Comparison of ENCODE assay signal across 8 mouse cellular contexts in the genomic region with DNA sequence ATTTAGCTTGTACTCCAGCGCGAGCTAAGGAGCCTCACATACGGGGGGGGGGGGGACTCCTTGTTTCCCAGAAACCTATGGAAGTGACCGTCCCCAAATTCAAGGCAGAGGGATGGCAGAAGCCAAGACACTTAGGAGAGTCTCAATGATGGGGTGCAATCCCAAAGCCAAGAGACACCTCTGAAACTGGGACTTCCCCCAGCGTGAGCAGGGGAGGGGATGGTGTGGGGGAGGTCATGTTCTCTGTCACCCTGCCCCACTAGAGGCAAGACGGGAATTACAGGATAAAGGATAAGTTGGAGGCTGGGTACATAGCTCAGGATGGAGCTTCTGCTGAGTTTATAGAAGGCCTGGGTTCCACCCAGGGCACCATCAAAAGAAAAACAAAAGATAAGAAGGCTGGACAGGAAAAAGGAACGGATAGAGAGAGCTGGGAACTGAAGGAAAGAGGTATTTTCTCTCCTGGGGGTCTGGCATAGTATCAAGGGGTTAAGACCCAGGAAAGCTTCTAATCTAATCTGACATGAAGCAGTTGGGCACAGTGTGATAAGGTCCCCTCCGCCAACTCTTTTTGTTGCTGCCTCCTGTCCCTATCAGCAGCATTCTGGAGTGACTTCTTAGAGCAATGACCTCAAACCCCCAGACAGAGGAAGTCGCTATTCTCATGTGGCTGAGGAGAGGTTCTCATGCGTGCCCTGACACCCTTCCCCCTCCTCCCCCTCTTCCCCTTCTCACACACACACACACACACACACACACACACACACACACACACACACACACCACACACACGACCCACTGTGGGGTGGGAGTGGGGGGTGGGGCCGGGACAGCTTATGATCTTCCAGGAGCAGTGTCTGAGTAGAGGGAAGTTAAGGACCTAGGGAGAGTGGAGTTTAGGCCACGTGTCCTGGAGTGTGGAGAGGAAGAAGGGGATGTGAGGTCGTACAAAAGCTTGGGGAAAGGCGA. TPM values are rescaled to one million over a fixed set of nuclear protein-coding genes. Genes with fewer than 3 reads are reported as not detected.
DNase-seq lines count a peak whose midpoint lies in the region; ATAC-seq and TF ChIP-seq lines count a peak whose summit lies in the region.

No protein-coding gene starts in this region.

- peaks cover 23% of the 10 kb centered on the region for H3K4me1 ChIP-seq in lung, embryonic 14.5 days (ENCODE audit: insufficient read depth)
- H3K4me1 ChIP-seq in lung, adult 2 months (ENCODE audit: control insufficient read depth, insufficient read depth, low read length): peaks cover 46% of the 10 kb centered on the region
- peaks cover 82% of the 10 kb centered on the region for H3K4me1 ChIP-seq in liver, embryonic 13.5 days (replicated peaks)
- H3K4me1 ChIP-seq in thymus, adult 2 months (replicated peaks; ENCODE audit: control insufficient read depth, insufficient read depth, low read length): peaks cover 84% of the 10 kb centered on the region

- H3K9me3 ChIP-seq in lung, embryonic 14.5 days (ENCODE audit: low read depth, low read length): no peaks in the 10 kb centered on the region
- H3K9me3 ChIP-seq in liver, embryonic 13.5 days (replicated peaks): no peaks in the 10 kb centered on the region

- H3K9ac ChIP-seq in lung, embryonic 14.5 days: no peak overlapping the region
- peak overlapping the region; percentile 20 for H3K9ac ChIP-seq in liver, embryonic 13.5 days

- peak overlapping the region; percentile 43 for H3K4me2 ChIP-seq in lung, embryonic 14.5 days
- H3K4me2 ChIP-seq in liver, embryonic 13.5 days: peak overlapping the region; percentile 62

- H3K36me3 ChIP-seq in lung, embryonic 14.5 days (ENCODE audit: insufficient read depth): no peaks in the 10 kb centered on the region
- peaks cover 16% of the 10 kb centered on the region for H3K36me3 ChIP-seq in liver, embryonic 13.5 days
- peaks cover 37% of the 10 kb centered on the region for H3K36me3 ChIP-seq in thymus, adult 2 months (ENCODE audit: control insufficient read depth, insufficient read depth, low read length)

- no peak overlapping the region for H3K27ac ChIP-seq in lung, embryonic 14.5 days (ENCODE audit: low read depth)
- H3K27ac ChIP-seq in liver, embryonic 13.5 days: peak overlapping the region; percentile 71
- H3K27ac ChIP-seq in thymus, adult 2 months (ENCODE audit: control insufficient read depth, insufficient read depth, low read length): peak overlapping the region; percentile 97

- no peak for TF ChIP-seq POLR2A in lung, adult 2 months (IDR thresholded peaks at IDR 0.05; ENCODE audit: borderline replicate concordance, extremely low read depth, low read depth, low read length)
- no peak for TF ChIP-seq POLR2A in thymus, adult 2 months (IDR thresholded peaks at IDR 0.05; ENCODE audit: control insufficient read depth, extremely low read depth, insufficient read depth, low read length, poor library complexity)

- H3K27me3 ChIP-seq in lung, embryonic 14.5 days (ENCODE audit: insufficient read depth, low read length): peaks cover 47% of the 10 kb centered on the region
- peaks cover 56% of the 10 kb centered on the region for H3K27me3 ChIP-seq in liver, embryonic 13.5 days
- H3K27me3 ChIP-seq in thymus, adult 2 months (ENCODE audit: control insufficient read depth, insufficient read depth, low read length): no peaks in the 10 kb centered on the region

- no peak overlapping the region for H3K4me3 ChIP-seq in lung, embryonic 14.5 days (ENCODE audit: low read depth, low read length)
- no peak overlapping the region for H3K4me3 ChIP-seq in lung, adult 2 months (replicated peaks; ENCODE audit: extremely low read depth, low read depth, low read length)
- H3K4me3 ChIP-seq in liver, embryonic 13.5 days (replicated peaks): peak overlapping the region; percentile 30
- H3K4me3 ChIP-seq in thymus, adult 2 months (ENCODE audit: control insufficient read depth, insufficient read depth, low read length): peak overlapping the region; percentile 26

- peak; percentile 38 for DNase-seq in lung, embryonic 14.5 days
- DNase-seq in lung, adult 2 months: no peak
- DNase-seq in c-Kit-positive CD71-positive TER-119-positive erythroid progenitor cells, embryonic 14.5 days (ENCODE audit: low spot score): peak; percentile 61
- peak; percentile 57 for DNase-seq in liver, embryonic 13.5 days
- peak; percentile 76 for DNase-seq in thymus, adult 2 months
- no peak for DNase-seq in right cerebral cortex, postnatal 36 days (ENCODE audit: low spot score in 2 of 2)
- no peak for DNase-seq in Muller cell, postnatal 12 days (ENCODE audit: inconsistent ontology term)
- DNase-seq in right cerebral cortex, postnatal 4 days: no peak

- no peak for ATAC-seq in lung, embryonic 14.5 days (ENCODE audit: insufficient read depth)
- ATAC-seq in liver, embryonic 13.5 days (ENCODE audit: low read depth): peak; percentile 80

- no peak for TF ChIP-seq CTCF in lung, embryonic 14.5 days (IDR thresholded peaks at IDR 0.05; ENCODE audit: low read depth)
- no peak for TF ChIP-seq CTCF in lung, adult 2 months (IDR thresholded peaks at IDR 0.05; ENCODE audit: insufficient read depth, low read length)
- TF ChIP-seq CTCF in thymus, adult 2 months (IDR thresholded peaks at IDR 0.05; ENCODE audit: borderline replicate concordance, control insufficient read depth, extremely low read depth, insufficient read depth, low read length, poor library complexity): no peak

- WGBS in lung, embryonic 14.5 days: 13% methylated on average over 15 of the region's 15 CpGs
- 19% methylated on average over 15 of the region's 15 CpGs for WGBS in lung, adult 2 months
- 2% methylated on average over 15 of the region's 15 CpGs for WGBS in liver, embryonic 13.5 days (ENCODE audit: insufficient replicate concordance)
- 2% methylated on average over 15 of the region's 15 CpGs for WGBS in thymus, adult 2 months

RNA-seq across cellular contexts. Expression of a gene that starts 2.0 kb away (rescaled TPM):
- 13.4 and 14.8 TPM in 2 replicates for polyA plus RNA-seq in lung, embryonic 14.5 days (2014; fragmentation: Nextera tagmentation; extraction: Ambion mirVana)
- polyA plus RNA-seq in lung, adult 2 months (2012; rRNA removed): 18.1 and 31.9 TPM in 2 replicates
- 13.8 and 15.3 TPM in 2 replicates for polyA plus RNA-seq in liver, embryonic 13.5 days (2015; fragmentation: Nextera tagmentation; extraction: Ambion mirVana)
- polyA plus RNA-seq in thymus, adult 2 months (2012; rRNA removed): 28.6 and 32.5 TPM in 2 replicates

RNA-seq across cellular contexts. Expression of a gene that starts 7.2 kb away (rescaled TPM):
- 7.2 TPM in 2 replicates for polyA plus RNA-seq in lung, embryonic 14.5 days (2014; fragmentation: Nextera tagmentation; extraction: Ambion mirVana)
- polyA plus RNA-seq in lung, adult 2 months (2012; rRNA removed): 141 and 169 TPM in 2 replicates
- polyA plus RNA-seq in liver, embryonic 13.5 days (2015; fragmentation: Nextera tagmentation; extraction: Ambion mirVana): 5.8 and 6.3 TPM in 2 replicates
- polyA plus RNA-seq in thymus, adult 2 months (2012; rRNA removed): 606 and 690 TPM in 2 replicates

RNA-seq across cellular contexts. Expression of a gene that starts 10.7 kb away (rescaled TPM):
- polyA plus RNA-seq in lung, embryonic 14.5 days (2014; fragmentation: Nextera tagmentation; extraction: Ambion mirVana): 0.37 TPM in 1 of 2 replicates, not detected in the other
- 85.8 and 128 TPM in 2 replicates for polyA plus RNA-seq in lung, adult 2 months (2012; rRNA removed)
- polyA plus RNA-seq in liver, embryonic 13.5 days (2015; fragmentation: Nextera tagmentation; extraction: Ambion mirVana): 5.2 and 6.2 TPM in 2 replicates
- 24.9 and 42.7 TPM in 2 replicates for polyA plus RNA-seq in thymus, adult 2 months (2012; rRNA removed)

Comparison
In these comparisons a context has a peak if more than half of its experiments do, and no peak if none do; other contexts are left out.
1. DNase-seq: peak in lung, embryonic 14.5 days (single experiment), c-Kit-positive CD71-positive TER-119-positive erythroid progenitor cells, embryonic 14.5 days (single experiment), liver, embryonic 13.5 days (single experiment) and thymus, adult 2 months (single experiment); none in lung, adult 2 months (single experiment), right cerebral cortex, postnatal 36 days (0 of 2), Muller cell, postnatal 12 days (single experiment) and right cerebral cortex, postnatal 4 days (single experiment).
2. RNA of a gene that starts 7.2 kb away (polyA plus RNA-seq): 606 to 690 TPM in thymus, adult 2 months and 141 to 169 TPM in lung, adult 2 months; 7.2 TPM in lung, embryonic 14.5 days and 5.8 to 6.3 TPM in liver, embryonic 13.5 days; every median in the first group is over 10 times any median in the second.
3. H3K4me3 ChIP-seq: peak in liver, embryonic 13.5 days (single experiment) and thymus, adult 2 months (single experiment); none in lung, embryonic 14.5 days (single experiment) and lung, adult 2 months (single experiment).